Mouse (Mus musculus): ENCODE data around the gene Drap1.

The Drap1 gene

GRCm38 (mm10) chr19:5414534-5414957, 10.2 kb downstream of the Drap1 start:
- TF ChIP-seq GATA4 (IDR thresholded peaks at IDR 0.05; ENCODE audit: insufficient replicate concordance, low read length): peak; percentile 59; the same call in 1 of the 2 replicates

DNA sequence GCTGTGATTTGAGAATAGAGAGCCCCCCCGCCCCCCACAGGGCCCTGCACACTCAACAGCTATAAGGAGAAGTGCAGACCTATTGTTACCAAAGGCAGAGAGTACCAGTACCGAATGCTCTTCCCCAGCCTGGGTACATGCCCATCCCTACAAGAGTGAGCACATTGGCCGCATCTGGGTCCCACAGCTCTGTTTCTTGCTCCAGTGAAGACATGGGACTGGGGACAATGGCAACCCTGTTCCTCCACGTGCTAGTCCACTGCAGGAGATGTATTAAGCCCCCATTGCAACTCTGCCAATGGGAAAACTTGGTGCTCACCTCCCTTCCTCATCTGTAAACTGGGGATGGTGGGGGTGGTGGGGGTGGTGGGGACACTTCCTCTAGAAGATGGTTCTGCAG, 10.9 kb downstream of the Drap1 start:
- TF ChIP-seq GATA4 (IDR thresholded peaks at IDR 0.05; ENCODE audit: insufficient replicate concordance, low read length): no peak

- TF ChIP-seq GATA4 (IDR thresholded peaks at IDR 0.05; ENCODE audit: insufficient replicate concordance, low read length): no peak
These were observed 12.8 kb downstream of the Drap1 start for GRCm38 (mm10) chr19:5411961-5412360.

DNA sequence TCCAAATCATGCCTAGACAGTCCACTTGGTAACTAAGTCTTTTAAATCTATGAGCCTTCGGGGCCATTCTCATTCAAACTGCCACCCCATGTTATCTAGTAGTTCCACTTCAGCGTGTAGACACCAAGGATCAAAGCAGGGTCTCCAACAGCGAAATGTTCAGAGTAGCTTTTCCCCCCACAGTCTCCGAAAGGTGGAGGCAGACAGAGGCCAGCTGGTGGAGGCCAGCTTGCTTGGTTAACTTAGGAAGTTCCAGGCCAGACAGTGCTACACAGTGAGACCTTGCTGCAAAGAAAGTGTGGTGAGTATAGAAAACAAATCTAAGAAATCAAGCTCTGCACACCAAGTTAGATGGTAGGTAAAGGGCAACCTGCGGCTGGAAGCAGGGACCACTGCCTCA, 14.1 kb downstream of the Drap1 start:
- no peak for TF ChIP-seq GATA4 (IDR thresholded peaks at IDR 0.05; ENCODE audit: insufficient replicate concordance, low read length)

GRCm38 (mm10) chr19:5409068-5409467, 15.7 kb downstream of the Drap1 start:
- TF ChIP-seq GATA4 (IDR thresholded peaks at IDR 0.05; ENCODE audit: insufficient replicate concordance, low read length): no peak

DNA sequence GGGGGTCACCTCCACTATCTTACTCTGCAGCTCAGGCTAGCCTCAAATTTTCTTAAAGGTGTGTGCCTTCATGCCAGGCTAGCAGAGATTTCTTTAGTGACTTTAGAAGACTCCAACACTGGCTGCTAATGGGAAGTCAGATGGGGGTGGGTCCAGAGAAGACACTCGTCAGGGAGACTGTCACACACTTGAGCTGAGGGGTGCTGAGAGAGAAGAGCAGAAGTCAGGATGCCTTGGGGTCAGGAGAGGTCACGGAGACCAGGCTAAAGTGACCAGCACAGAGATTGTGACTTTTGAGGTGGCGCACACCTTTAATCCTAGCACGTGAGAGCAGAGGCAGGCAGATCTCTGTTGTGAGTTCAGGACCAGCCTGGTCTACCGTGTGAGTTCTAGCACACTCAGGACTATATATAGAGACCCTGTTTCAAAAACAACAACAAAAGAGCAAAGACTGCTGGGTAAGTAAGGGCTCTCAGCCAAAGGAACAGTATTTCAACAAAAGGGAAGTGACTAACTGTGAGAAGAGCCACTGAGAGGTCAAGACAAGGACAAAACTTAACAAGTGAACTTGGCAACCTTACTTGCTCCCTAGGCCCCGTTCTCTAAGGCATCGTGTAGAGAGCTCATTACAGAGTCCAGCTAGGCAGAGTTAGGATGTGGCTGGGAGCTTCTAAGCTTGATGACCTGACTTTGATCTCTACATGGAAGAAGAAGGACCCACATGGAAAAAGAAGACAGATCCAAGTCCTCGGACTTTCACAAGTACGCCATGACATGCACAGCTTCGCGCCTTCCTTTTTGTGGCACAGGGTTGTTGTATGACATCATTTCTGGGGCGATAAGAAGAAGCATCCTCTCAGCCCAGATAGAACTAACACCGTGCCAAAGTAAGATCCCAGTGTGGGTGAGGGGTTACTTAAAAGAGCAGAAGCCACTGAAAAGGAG, 16.4 kb downstream of the Drap1 start:
- peak; percentile 51; the same call in 1 of the 2 replicates for TF ChIP-seq GATA4 (IDR thresholded peaks at IDR 0.05; ENCODE audit: insufficient replicate concordance, low read length)

DNA sequence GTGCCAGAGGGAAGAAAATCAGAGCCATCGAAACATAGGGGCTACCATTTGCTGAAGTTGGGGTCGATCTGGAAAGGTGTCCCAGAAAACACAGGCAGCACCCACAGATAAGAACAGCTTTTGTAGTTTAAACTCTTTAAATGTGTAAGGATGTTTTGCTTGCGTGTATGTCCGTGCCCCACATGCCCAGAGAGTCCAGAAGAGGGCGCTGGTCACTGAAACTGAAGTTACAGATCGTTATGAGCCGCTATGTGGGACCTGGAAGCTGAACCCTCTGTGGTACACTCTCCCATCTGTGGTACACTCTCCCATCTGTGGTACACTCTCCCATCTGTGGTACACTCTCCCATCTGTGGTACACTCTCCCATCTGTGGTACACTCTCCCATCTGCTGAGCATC, 17.6 kb downstream of the Drap1 start:
- no peak for TF ChIP-seq GATA4 (IDR thresholded peaks at IDR 0.05; ENCODE audit: insufficient replicate concordance, low read length)

DNA sequence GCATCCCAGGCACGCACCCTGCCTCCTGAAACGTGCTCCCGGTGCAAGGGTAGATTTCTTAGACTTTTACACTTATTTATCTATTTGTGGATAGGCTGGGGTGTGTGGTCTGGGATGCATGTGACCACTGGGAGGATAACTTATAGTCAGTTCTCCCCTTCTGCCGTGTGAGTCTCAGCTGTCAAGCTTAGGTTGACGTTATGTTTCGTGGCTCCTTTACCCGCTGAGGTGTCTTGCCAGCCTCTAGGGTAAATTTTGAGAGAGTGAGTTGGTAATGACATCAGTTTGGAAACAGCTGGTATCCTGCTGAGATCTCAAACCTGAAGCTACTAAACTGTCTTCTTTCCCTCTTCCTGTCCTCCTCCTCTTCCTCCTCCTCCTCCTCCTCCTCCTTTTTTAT, 18.9 kb downstream of the Drap1 start:
- no peak for TF ChIP-seq GATA4 (IDR thresholded peaks at IDR 0.05; ENCODE audit: insufficient replicate concordance, low read length)

DNA sequence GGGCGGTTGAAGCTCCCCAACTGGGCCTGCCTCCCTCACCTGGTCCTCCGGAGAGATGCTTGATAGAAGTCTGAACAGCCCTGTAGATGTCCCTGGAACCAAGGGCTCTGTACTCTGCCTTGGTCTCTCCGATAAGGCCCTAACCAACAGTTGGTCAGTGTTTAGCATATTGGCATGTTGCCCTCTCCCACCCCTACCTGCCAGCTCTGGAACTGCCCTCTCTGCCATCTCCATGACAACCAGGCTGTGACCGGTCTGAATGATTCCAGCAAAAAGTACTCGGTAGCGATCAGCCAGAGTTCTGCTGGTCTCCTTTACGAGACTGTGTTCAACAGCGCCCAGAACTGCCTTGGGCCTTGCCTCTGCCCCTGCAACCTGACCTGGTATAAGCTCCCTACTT, 22.5 kb downstream of the Drap1 start, which contains the start of gene Tsga10ip:
Tsga10ip (minus strand) TSS at position 234 of the 400 bp plus-strand sequence.
- TF ChIP-seq GATA4 (IDR thresholded peaks at IDR 0.05; ENCODE audit: insufficient replicate concordance, low read length): no peak

DNA sequence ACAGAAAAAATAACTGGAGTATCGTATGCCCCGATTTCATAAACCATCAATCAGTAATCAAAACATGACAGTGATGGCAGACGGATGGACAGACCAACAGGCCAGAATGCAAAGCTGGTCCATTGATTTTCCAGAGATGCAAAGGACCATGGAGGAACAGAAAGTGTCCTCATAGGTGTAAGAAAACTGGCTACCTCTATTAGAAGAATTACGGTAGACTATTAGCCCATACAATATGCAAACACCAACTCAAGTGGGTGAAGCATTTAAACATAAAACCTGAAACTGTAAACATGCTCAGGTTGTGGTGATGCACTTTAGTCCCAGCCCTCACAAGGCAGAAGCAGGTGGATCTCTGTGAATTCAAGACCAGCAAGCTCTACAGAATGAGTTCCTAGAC, 29.4 kb downstream of the Drap1 start:
- no peak for TF ChIP-seq GATA4 (IDR thresholded peaks at IDR 0.05; ENCODE audit: insufficient replicate concordance, low read length)

DNA sequence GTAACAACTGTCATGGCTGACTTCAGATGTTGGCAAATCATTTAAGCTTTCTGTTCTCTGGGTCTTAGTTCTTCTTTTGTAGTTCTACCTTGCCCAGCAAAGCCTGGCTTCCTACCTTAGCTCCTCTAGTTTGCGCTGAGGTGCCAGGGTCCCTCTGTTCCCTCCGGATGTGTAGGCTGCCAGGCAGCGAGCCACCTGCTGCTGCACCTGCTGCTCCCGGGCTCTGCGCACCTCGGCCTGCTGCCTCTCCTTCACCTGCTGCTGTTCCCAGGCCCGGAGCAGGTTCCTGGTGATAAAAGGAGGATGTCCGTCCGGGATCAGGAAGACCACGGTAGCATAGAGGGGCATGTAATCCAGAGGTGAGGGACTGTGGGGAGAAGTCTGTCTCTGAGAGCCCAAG, 30.6 kb downstream of the Drap1 start:
- TF ChIP-seq GATA4 (IDR thresholded peaks at IDR 0.05; ENCODE audit: insufficient replicate concordance, low read length): no peak

- TF ChIP-seq GATA4 (IDR thresholded peaks at IDR 0.05; ENCODE audit: insufficient replicate concordance, low read length): no peak
These were observed 31.9 kb downstream of the Drap1 start for GRCm38 (mm10) chr19:5392892-5393291.

DNA sequence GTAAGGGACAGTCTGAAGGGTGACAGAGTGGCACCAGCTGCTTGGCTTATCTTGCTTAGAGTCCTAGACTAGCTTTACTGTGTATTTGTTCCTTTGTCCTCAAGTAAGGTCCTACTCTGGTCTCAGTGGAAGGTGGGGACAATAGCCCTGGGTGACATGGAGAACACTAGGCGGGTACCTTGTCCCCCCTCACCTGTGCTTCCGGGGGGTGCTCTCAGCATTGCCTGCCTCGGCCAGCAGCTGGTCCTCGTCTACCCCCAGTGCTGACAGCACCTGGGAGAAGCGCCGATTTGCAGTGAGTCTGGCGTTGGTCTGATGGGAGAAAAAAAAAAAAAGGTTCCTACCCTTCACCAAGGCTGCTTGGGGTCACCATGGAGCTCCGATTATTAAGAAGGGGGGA, 34.4 kb downstream of the Drap1 start:
- no peak for TF ChIP-seq GATA4 (IDR thresholded peaks at IDR 0.05; ENCODE audit: insufficient replicate concordance, low read length)

DNA sequence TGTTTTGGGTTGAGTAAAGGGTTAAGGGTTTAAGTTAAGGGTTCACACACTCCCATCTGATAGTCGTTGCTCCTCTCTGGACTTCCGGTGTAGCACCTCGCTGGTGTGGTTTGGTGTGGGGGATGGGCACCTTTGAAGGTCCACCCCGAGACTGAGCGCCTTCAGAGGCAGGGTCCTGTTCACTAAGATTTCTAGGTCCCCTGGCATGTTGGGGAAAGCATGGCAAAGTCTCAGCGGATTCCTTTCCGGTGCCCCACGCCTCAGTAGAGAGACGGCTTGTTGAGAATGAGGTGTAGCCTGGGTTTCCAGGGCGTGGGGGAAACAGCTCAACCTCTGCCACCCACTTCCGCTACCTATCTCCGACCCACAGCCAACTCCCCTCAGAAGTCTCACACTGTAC, 35.1 kb downstream of the Drap1 start:
- TF ChIP-seq GATA4 (IDR thresholded peaks at IDR 0.05; ENCODE audit: insufficient replicate concordance, low read length): no peak

GRCm38 (mm10) chr19:5388588-5389242, 36.1 kb downstream of the Drap1 start, which contains the start of gene Sart1:
Sart1 (minus strand) TSS chr19:5388703.
- no peak for TF ChIP-seq GATA4 (IDR thresholded peaks at IDR 0.05; ENCODE audit: insufficient replicate concordance, low read length)

GRCm38 (mm10) chr19:5388011-5388441, 36.8 kb downstream of the Drap1 start:
- TF ChIP-seq GATA4 (IDR thresholded peaks at IDR 0.05; ENCODE audit: insufficient replicate concordance, low read length): no peak

Measured in liver, adult (tissue).